Mouse (Mus musculus) cerebellum, adult 8-10 months (tissue): ENCODE measurements at regions not wholly inside any gene's neighbourhood (a gene's known extent, or its start where the extent isn't known, plus 50 kb on each side); places are given as distances from the start of the nearest gene placed in this dataset.
A peak's percentile ranks its signal among the peaks of the same experiment; 100 is the strongest.

Experiments
- DNase-seq: peaks from one replicate; pipeline ENCODE4 v3.0.0; 2022

GRCm38 (mm10) chr5:106318246-106318645, 139.7 kb downstream of the Barhl2 start:
- no peak for DNase-seq

GRCm38 (mm10) chr5:106313874-106314273, 144.1 kb downstream of the Barhl2 start:
- DNase-seq: no peak

- no peak for DNase-seq
Measured at GRCm38 (mm10) chr5:106301372-106301771, 156.6 kb downstream of the Barhl2 start.

- DNase-seq: no peak
Measured at GRCm38 (mm10) chr5:106296721-106297120, 161.2 kb downstream of the Barhl2 start.

GRCm38 (mm10) chr5:106295993-106296392, 162.0 kb downstream of the Barhl2 start:
- DNase-seq: no peak

GRCm38 (mm10) chr5:106295538-106295937, 162.4 kb downstream of the Barhl2 start:
- no peak for DNase-seq

- DNase-seq: no peak
Measured at GRCm38 (mm10) chr5:106292387-106293229, 165.4 kb downstream of the Barhl2 start.

GRCm38 (mm10) chr5:106285152-106285551, 172.8 kb downstream of the Barhl2 start:
- no peak for DNase-seq

GRCm38 (mm10) chr5:106284731-106285130, 173.2 kb downstream of the Barhl2 start:
- DNase-seq: no peak

- no peak for DNase-seq
Measured at GRCm38 (mm10) chr5:106282646-106283045, 175.3 kb downstream of the Barhl2 start.

- no peak for DNase-seq
Measured at GRCm38 (mm10) chr5:106277786-106278185, 180.2 kb downstream of the Barhl2 start.

GRCm38 (mm10) chr5:106277231-106277630, 180.7 kb downstream of the Barhl2 start:
- DNase-seq: peak; percentile 83

- peak; percentile 88 for DNase-seq
Measured at GRCm38 (mm10) chr5:106276186-106276585, 181.8 kb downstream of the Barhl2 start.

GRCm38 (mm10) chr5:106274617-106275016, 183.3 kb downstream of the Barhl2 start:
- DNase-seq: no peak

GRCm38 (mm10) chr5:106264536-106264935, 193.4 kb downstream of the Barhl2 start:
- DNase-seq: no peak

GRCm38 (mm10) chr5:106257179-106257578, 200.8 kb downstream of the Barhl2 start:
- DNase-seq: no peak

GRCm38 (mm10) chr5:106229154-106229553, 228.8 kb downstream of the Barhl2 start:
- no peak for DNase-seq

GRCm38 (mm10) chr5:106224141-106224540, 233.8 kb downstream of the Barhl2 start:
- no peak for DNase-seq

- DNase-seq: no peak
Measured at GRCm38 (mm10) chr5:106209543-106209942, 248.4 kb downstream of the Barhl2 start.

GRCm38 (mm10) chr5:106207706-106208105, 250.3 kb downstream of the Barhl2 start:
- no peak for DNase-seq

GRCm38 (mm10) chr5:106205724-106206123, 252.2 kb downstream of the Barhl2 start:
- no peak for DNase-seq

- DNase-seq: no peak
Measured at GRCm38 (mm10) chr5:106200631-106201030, 257.3 kb downstream of the Barhl2 start.

GRCm38 (mm10) chr5:106199061-106199460, 258.9 kb downstream of the Barhl2 start:
- DNase-seq: no peak

- DNase-seq: no peak
Measured at GRCm38 (mm10) chr5:106191141-106191540, 266.8 kb downstream of the Barhl2 start.

- DNase-seq: no peak
Measured at GRCm38 (mm10) chr5:106181726-106182125, 276.2 kb downstream of the Barhl2 start.
